Mouse (Mus musculus) T-helper 2 cell (primary cell): ENCODE data around the gene Klhl33.

ENCODE experiments used
- in situ Hi-C: fragments of 300-600 bp; cut with MboI, MseI; formaldehyde crosslinking; loops from one replicate; pipeline ENCODE4 v1.15.1; 2025; ENCODE audit warnings: high pct_unique_total_duplicates

The Klhl33 gene

DNA sequence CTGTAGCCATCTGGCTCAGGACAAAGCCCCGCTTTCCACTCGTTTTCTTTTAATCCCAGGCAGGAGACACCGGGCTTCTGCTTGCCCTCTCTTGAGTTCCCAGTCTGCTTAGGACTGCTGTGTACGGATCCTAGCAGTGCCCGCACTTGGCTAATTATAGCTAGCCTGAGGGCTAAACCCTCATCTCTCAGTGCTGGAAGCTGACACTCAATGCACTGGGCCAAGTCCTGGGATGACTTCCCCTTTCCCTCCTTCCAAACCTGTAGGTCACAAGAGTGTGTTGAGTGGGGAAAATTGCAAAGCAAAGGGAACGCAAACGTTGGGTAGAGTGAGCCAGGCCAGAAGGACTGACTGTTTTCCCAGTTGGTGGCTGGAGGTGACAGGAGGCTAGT is at the start of gene Klhl33:
Gene Klhl33, minus strand, starts transcription at position 134 of the 392 bp plus-strand sequence.
- in situ Hi-C loops, result no loop called here

DNA sequence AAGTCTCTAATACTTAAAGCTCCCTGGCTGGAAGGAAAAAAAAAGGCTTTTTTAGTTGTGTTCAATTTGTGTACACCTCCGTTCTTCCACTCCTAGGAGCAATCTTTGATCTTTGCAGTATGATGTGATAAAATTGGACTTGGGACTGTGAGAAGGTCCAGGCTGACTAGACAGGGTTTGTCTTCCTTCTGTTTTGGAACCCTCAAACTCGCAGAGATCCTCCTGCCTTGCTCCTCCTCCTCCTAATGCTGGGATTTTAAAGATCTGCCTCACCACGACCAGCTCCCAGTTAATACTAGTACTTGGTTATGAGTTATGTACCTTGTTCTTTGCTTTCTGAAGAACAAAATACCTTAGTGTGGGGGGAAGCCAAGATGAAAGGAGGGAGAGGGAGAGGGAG is 48.2 kb upstream of the Klhl33 start:
- in situ Hi-C loops, result loop anchor here (25.0 kb wide), 1 partner anchor 942 kb away; the partner anchor contains the start of genes Mettl17 and Slc39a2

DNA sequence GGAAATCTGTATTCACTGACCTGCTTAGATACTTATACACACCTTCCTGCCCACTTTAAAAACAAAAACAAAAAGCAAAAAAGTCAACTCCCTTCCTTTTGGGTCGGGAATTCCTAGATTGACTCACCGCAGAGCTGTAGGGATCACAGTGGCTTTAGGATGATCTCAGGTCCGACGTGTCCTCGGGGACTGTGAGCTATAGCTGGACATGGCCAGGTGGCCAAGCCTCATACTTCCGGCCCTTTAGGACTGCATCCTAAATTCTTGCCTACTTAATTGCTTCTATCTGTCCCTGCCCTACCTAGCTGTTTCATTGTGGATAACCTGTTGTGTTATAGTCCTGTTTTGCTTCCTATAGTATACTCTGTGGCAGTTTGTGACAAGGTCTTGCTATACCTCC is 47.8 kb upstream of the Klhl33 start:
- in situ Hi-C loops, result loop anchor here (25.0 kb wide), 1 partner anchor 942 kb away; the partner anchor contains the start of genes Mettl17 and Slc39a2

DNA sequence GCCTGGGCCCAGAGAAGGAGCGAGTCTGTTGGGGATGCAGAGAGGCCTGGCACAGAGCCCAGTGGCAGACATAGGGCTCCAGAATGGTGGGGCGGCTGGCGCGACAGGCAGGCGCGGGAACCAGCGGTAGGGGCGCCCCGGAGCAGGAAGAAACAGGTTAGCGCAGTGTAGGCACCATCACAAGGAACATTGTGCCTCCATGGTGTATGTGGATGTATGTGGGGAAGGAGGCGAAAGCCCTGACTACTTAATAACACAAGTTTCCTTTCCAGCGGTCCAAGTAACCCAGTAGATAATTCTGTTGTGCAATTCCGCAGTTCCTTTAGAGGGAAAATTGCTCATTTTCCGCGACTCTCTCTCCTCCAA is 47.3 kb upstream of the Klhl33 start:
- in situ Hi-C loops, result loop anchor here (25.0 kb wide), 1 partner anchor 943 kb away; the partner anchor contains the start of genes Mettl17 and Slc39a2

DNA sequence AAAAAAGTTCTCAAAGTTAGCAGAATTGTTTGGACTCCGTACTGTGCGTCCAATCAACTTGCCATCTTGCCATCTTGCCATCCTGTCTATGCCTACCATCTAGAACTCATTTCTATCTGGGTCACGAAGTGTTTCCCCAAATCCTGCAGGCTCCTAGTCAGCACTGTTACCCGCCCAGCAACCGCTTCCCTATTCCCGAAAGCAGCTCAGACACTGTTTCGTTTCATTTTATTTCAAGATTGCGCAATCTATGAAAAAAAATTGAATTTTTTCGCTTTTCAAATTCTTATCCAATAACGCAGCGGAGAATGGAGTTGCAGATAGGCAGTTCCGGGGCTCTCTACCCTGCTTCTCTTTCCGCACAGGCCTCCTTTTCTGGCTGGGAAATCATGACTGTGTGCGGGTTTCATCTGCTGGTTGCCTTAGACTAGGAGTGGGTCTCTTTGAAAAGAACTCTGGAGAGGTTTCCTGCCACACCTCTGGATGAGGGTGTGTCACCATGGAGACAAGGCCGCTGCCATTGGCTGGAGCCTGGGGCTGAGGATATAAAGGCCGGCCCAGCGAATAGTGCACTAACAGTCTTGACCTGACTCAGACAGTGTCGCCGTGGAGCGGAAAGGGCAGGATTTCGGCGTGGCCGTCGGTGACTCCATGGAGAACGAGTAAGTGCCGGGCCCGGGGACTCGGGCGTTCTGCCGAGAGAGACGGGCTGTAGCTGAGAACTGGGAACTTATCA is 46.8 kb upstream of the Klhl33 start, which contains the start of gene Gm49342:
Gene Gm49342, plus strand, starts transcription at position 586 of the 736 bp plus-strand sequence.
- in situ Hi-C loops, result loop anchor here (25.0 kb wide), 1 partner anchor 943 kb away; the partner anchor contains the start of genes Mettl17 and Slc39a2

DNA sequence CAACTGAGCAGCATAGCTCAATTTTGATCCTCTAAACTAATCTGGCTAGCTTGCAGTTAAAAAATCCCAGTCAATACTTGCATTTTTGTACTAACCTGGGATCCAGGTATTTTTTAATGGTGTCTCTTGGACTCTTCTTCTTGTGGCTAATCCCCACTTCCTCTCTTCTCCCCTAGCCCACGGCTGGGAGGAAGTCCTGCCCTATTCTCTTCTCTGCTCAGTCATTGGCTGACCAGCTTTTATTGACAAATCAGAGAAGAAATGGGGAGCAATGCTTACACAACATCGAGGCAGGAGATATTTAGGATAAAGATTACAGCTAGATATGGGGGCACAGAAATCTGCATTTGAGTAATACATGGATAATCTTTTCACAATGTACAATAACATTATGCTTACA is 41.6 kb upstream of the Klhl33 start:
- in situ Hi-C loops, result loop anchor here (25.0 kb wide), 1 partner anchor 948 kb away; the partner anchor contains the start of genes Mettl17 and Slc39a2

DNA sequence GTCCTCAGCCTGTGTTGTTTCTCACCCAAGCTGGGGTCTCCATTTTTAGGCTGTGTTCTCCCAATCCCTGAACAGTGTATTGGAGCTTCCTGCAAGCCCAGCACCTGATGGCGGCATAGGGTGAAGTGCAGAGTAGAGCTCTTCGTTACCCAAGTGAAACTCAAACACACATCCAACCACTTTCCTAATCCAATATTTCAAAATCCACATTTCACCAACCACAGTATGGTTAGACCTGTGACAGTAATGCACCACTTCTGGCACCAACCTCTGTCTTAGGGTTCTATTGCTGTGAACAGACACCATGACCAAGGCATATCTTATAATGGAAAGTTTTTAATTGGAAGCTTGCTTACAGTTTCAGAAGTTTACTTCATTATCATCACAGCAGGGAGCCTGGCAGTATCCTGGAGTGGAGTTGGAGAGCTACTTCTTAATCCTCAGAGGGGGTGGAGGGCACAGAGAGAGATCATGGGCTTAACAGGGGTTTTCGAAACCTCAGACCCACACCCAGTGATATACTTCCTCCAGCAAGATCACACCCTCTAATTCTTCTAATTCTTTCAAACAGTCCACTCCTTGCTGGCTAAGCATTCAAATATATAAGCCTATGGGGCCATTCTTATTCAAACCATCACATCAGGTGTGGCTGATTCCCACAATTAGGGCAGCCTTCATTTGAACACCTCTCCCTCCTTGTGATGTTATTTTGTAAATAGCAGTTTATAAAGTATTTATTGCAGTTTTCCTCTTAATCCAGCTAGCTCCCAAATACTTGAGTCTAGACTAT is 41.0 kb upstream of the Klhl33 start:
- in situ Hi-C loops, result loop anchor here (25.0 kb wide), 1 partner anchor 949 kb away; the partner anchor contains the start of genes Mettl17 and Slc39a2

DNA sequence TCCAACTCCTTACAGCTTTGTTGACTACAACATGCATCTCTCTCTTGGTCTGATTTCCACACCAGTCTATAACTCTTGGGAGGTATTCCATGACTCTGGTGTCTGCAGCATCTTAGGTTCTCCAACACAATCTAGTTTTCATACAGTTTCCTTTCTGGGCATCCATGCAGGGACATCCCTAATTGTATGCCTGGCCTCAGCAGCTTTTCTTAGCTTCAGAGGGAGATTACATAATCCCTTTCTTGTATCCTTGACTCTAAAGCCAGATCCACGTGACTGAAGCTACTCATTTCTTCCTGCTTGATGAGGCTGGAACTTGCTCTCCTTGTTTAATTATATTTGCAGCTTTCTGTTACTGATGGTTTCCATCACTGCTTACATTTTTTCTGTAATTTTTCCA is 39.3 kb upstream of the Klhl33 start:
- in situ Hi-C loops, result loop anchor here (25.0 kb wide), 1 partner anchor 951 kb away; the partner anchor contains the start of genes Mettl17 and Slc39a2

DNA sequence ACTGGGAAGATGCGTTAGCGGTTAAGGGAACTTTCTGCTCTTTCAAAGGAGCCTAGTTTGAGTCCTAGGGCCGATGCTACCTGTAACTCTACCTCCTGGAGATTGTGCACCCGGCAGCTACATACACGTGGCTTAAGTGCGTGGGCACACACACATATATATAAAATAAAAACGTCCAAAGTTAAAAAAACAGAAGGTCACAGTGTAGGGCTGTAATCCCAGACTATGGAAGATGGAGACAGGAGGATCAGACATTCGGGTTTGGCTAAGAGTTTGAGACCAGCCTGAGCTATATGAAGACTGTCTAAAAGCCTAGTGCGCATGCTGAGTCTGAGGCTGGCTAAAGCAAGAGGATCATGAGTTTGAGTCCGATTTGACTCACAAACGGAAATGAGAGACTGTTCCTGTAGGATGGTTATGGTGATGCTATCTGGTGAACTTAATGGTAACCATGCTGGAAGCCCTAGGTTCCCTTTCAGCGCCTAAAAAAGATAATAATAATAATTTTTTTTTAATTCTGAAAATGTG is 34.2 kb upstream of the Klhl33 start:
- in situ Hi-C loops, result loop anchor here (25.0 kb wide), 1 partner anchor 956 kb away; the partner anchor contains the start of genes Mettl17 and Slc39a2

DNA sequence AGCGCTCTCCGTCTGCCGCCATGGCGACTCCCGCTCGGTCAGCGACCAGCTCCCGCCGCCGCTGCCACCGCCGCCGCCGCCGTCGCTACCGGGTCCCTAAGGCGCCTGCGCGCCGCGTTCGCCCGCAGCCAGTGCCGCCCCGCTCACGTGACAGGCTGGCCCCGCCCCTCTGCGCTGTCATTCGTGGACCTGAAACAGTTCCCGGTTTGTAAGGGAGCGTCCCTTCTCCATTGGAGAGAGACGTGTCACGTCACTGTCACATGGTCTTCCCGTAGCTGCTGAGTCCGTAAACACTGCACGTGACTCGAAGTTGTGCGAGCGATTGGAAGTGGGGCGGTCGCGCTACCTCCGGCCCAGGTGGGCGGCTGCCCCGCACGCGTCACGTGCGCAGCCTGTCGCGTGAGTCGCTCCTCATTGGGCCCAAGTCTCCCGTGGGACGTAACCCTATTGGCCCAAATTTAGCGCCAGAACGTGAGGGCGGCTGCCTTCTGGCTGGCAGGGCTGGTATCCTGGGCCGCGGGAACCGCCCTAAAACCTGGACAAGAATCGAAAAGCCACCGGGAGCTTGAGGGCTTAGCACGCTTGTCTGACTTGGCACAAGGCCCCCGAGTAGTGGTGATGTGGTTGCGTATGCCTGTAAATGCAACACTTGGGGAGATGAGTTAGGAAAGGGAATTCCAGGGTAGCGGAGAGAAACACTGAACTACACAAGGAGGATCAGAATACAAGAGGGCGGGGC is 33.6 kb upstream of the Klhl33 start, which contains the start of the genes Pip4p1 and Pnp:
Gene Pip4p1, minus strand, starts transcription at position 103 of the 739 bp plus-strand sequence.
Gene Pnp, plus strand, starts transcription at position 329 of the 739 bp plus-strand sequence.
- in situ Hi-C loops, result loop anchor here (25.0 kb wide), 1 partner anchor 956 kb away; the partner anchor contains the start of genes Mettl17 and Slc39a2

DNA sequence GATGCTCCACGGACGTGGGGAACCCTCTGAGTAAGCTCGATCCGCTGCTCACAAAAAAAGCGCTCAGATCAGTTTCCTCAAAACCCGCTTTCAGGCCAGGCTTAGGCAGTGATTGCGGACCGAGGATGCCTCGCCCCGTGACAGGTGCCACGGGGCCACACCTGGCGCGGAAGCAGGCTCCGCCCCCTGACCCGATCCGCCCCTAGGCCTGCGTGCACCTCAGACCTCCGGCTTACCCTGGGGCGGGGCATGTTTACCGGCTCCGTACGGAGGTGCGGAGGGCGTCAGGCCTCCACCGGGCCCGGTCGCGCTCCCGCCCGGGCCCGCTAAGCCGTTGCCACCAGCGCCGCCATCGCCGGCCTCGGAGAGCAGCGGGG is 33.1 kb upstream of the Klhl33 start:
- in situ Hi-C loops, result loop anchor here (25.0 kb wide), 1 partner anchor 957 kb away; the partner anchor contains the start of genes Mettl17 and Slc39a2

DNA sequence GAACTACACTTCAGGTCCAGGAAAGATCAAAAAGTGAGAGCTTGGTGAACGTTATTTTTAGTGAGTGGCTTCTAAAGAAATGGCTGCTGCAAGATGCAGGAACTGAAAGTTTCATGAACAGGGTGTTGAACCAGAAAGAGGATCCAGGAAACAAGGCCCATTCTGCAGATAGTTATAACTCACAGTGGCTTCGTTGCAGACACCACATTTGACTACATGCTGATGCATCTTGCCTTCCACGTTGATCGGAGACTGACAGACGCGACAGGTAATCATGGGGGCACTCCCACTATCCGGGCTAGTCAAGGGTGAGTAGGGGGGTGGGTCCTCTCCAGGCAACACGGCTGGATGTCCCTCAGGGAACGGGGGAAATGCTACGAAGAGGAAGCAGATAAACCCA is 32.6 kb upstream of the Klhl33 start:
- in situ Hi-C loops, result loop anchor here (10.0 to 25.0 kb wide), 3 partner anchors 115 to 957 kb away; partner anchors contain the start of genes Mettl17 and Slc39a2

DNA sequence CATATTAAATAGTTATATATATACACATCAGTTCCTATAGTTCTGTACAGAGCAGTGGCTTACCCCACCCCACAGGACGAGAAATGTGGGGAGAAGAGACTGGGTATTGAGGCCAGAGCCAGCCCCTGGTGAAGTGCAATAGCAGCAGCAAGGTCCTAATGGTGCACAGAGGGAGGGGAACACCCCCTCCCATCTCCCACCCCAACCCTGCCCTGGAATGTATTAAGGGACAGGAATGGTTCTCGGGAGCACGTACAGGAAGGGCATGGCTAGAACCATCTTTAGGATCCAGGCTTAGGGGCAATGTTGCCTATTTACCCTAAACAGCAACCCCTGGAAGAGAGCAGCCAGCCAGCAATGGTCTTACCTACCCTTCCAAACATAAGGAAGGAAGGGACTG is 30.1 kb upstream of the Klhl33 start:
- in situ Hi-C loops, result loop anchor here (10.0 to 25.0 kb wide), 3 partner anchors 113 to 960 kb away; partner anchors contain the start of genes Mettl17 and Slc39a2

DNA sequence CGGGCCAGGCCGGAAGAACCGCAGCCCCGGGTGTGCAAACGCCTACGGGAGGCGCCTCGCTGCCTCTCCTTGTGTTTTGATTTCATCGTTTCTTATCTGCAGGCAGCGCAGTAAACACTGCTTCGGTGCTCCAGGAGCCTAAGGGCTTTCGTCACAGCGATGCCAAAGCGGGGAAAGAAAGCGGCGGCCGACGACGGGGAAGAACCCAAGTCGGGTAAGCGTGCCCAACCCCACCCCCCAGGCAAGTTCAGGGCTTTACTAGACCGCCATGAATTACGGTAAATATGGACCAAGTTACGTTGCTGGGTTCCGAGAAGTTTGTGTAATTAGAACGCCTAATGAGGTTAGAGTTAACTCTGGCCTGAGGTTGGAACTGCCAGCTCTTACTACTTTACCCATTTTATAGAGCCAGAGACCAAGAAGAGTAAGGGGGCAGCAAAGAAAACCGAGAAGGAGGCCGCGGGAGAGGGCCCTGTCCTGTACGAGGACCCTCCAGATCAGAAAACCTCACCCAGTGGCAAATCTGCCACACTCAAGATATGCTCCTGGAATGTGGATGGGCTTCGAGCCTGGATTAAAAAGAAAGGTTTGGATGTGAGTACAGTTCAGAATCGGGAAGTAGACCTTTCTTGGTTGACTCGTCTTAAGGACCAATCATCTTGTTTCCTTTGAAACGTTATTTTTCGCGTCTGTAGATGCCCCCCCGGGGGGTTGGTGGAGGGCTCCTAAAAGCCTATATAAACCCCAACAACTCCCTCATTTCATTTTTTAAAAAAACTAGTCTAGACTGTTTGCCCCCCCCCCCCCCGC is 28.0 kb upstream of the Klhl33 start:
- in situ Hi-C loops, result loop anchor here (10.0 to 25.0 kb wide), 3 partner anchors 111 to 962 kb away; partner anchors contain the start of genes Mettl17 and Slc39a2

DNA sequence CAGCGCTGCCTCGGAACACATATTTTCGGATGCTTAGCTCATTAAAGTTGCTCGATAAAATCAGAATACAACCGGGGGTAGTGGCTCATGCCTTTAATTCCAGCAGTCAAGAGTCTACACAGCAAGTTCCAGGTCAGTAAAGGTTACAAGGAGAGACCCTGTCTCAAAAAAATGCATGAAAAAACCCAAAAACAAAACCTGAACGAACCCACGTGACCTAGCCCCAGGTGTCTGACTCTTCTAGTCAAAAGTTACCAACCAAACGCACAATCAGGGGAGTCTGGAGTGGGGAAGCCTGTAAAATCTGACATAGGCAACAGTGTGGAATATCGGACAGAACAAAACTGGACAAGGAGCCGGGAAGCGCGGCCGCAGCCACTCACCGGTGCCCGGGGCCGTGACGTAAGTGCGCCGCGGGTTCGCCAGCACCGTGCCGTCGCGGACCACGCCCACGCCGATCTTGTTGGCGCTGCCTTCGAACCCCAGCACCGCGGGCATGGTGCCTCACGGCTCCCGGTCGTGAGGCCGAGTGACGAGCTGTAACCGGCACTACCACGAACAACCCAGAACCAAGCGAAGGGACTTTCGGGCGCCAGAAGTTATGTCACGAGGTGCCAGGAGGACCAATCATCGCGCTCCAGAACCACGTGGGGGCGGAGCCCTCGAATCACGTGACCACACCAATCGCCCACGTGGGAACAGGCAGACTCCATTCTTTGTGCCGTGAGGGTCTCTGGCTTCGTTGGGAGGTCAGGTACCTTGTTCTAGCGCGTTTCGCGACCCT is 27.2 kb upstream of the Klhl33 start, which contains the start of the genes Osgep and Apex1:
Gene Osgep, minus strand, starts transcription at position 613 of the 784 bp plus-strand sequence.
Gene Apex1, plus strand, starts transcription at position 688 of the 784 bp plus-strand sequence.
- in situ Hi-C loops, result loop anchor here (10.0 to 25.0 kb wide), 3 partner anchors 110 to 963 kb away; partner anchors contain the start of genes Mettl17 and Slc39a2

DNA sequence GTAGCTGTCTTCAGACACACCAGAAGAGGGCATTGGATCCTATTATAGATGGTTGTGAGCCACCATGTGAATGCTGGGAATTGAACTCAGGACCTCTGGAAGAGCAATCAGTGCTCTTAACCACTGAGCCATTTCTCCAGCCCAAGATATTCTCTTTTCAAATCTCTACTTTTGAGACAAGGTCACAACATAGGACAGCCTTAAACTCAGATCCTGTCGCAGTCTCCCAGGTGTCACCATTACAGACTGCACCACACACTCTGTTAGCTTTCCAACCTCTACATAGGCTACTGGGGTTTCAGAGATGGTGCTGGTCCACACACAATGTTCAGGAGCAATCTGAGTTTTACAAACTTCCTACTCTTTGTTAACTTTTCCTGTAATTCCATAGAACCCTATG is 26.1 kb upstream of the Klhl33 start:
- in situ Hi-C loops, result loop anchor here (10.0 kb wide), 2 partner anchors 109 to 141 kb away; no protein-coding TSS in a partner anchor

DNA sequence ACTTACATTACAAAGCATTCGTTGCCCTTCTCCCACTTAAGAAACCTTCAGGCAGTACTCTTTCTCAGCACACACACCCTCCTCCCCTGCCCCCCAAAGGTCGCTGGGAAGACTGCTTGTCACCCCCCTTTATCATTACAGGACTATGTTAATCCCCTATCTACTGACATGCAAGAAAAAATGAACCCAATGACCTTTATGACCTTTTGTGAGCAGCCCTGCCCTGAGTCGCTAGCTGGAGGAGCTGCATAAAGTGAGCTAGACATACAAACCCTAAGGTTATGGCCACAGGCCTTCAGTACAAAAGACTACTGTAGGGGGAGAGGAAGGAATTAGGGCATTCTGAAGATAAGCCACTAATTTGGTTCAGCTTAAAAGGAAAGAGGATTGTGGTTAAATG is 14.0 kb upstream of the Klhl33 start:
- in situ Hi-C loops, result no loop called here

DNA sequence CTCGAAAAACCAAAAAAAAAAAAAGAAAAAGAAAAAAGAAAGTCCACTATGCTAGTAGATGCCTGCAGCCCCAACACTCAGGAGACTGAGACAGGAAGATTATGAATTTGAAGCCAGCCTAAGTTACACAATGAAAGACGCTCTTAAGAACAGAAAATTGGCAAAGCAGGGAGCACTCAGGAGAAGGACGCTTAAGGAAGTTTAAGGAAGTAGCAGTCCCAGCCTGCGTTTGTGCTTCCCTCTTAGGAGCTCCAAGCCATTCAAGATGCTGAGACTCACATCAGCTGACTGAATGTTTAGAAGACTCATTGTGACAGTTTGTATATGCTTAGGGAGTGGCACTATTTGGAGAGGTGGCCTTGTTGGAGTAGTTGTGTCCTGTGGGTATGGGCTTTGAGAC is 10.8 kb upstream of the Klhl33 start:
- in situ Hi-C loops, result no loop called here
